Mouse (Mus musculus) G1E (cell line): ENCODE data around the gene Gabrd. TPM values are rescaled to one million over a fixed set of nuclear protein-coding genes. Genes with fewer than 3 reads are reported as not detected.

Experiments used
- ATAC-seq: 2 replicates; pipeline ENCODE4 v1.8.0; 2016; ENCODE audit warnings: mild to moderate bottlenecking; ENCODE audit not compliant: insufficient number of reproducible peaks, poor library complexity, low FRiP score, severe bottlenecking; ENCODE audit errors: extremely low read depth
- DNase-seq: peaks from one replicate; pipeline ENCODE4 v3.0.0; 2012; ENCODE audit warnings: low spot score
- H3K27me3 ChIP-seq: 2 replicates; pipeline ENCODE4 v1.6.1; 2012; ENCODE audit warnings: mild to moderate bottlenecking, low read length, inconsistent platforms; ENCODE audit not compliant: insufficient read depth
- H3K36me3 ChIP-seq: replicated peaks from 2 replicates; pipeline ENCODE3; 2012; ENCODE audit warnings: mild to moderate bottlenecking, inconsistent platforms
- H3K4me1 ChIP-seq: 2 replicates; pipeline ENCODE4 v1.6.1; 2012; ENCODE audit warnings: low read depth, low read length, inconsistent platforms, mixed read lengths; ENCODE audit not compliant: insufficient read depth
- H3K4me3 ChIP-seq: 2 replicates; pipeline ENCODE4 v1.5.1; 2012; ENCODE audit warnings: low read depth, mild to moderate bottlenecking, inconsistent platforms, low read length, moderate library complexity, mixed read lengths
- H3K9me3 ChIP-seq: replicated peaks from 2 replicates; pipeline ENCODE4 v1.6.1; 2012; ENCODE audit warnings: inconsistent platforms
- CTCF ChIP-seq: IDR thresholded peaks from 2 replicates; pipeline ENCODE4 v1.5.1; 2012; ENCODE audit warnings: low read depth, low read length, inconsistent platforms, mixed read lengths
- GATA1 ChIP-seq: IDR thresholded peaks from 2 replicates; pipeline ENCODE4 v1.6.1; 2012; ENCODE audit warnings: borderline replicate concordance, low read length, inconsistent platforms, mixed read lengths
- GATA2 ChIP-seq: IDR thresholded peaks from 2 replicates; pipeline ENCODE4 v1.6.1; 2012; ENCODE audit warnings: low read depth, low read length, inconsistent platforms, borderline replicate concordance
- POLR2AphosphoS5 ChIP-seq: IDR thresholded peaks from 2 replicates; pipeline ENCODE4 v1.6.1; 2012; ENCODE audit warnings: low read depth, low read length, inconsistent platforms; ENCODE audit not compliant: insufficient replicate concordance
- TAL1 ChIP-seq: conservative IDR thresholded peaks from 2 replicates; pipeline ENCODE4 v1.6.1; 2012; ENCODE audit warnings: low read depth, low read length, inconsistent platforms, mixed read lengths
- polyA plus RNA-seq: library from polyadenylated mRNA; stranded (reverse); fragments of >175 nt; gene quantifications from 2 replicates; pipeline ENCODE4 v1.2.3, GENCODE M21; 2012
- total RNA-seq, 2 experiments: library from RNA; stranded (forward) in 1 of 2; stranded (reverse) in 1 of 2; fragments of 200-1000 nt in 1 of 2; fragments of >200 nt in 1 of 2; fragmentation: Nextera tagmentation in 1 of 2; gene quantifications; 2 replicates each; pipeline ENCODE4 v1.2.3; 2014 to 2017

Gene Gabrd
- total and polyA plus RNA-seq, 3 experiments = not detected

- peaks cover 7% of the 10 kb centered on the region for H3K9me3 ChIP-seq
- no peak for TF ChIP-seq GATA1
- TF ChIP-seq TAL1 = no peak
- no peak for TF ChIP-seq GATA2
- no peak for TF ChIP-seq POLR2AphosphoS5
- TF ChIP-seq CTCF = no peak
- peaks cover 8% of the 10 kb centered on the region; the same call in 1 of the 2 replicates for H3K27me3 ChIP-seq
- no peaks in the 10 kb centered on the region for H3K36me3 ChIP-seq
- no peaks in the 10 kb centered on the region for H3K4me1 ChIP-seq
- no peak overlapping the region for H3K4me3 ChIP-seq
- ATAC-seq (no peak), DNase-seq (no peak)
Observed at GRCm38 (mm10) chr4:155362443-155362842, 35.5 kb downstream of the Gabrd start.

GRCm38 (mm10) chr4:155361303-155361791, 36.6 kb downstream of the Gabrd start, which contains the start of gene Prkcz:
TSS of gene Prkcz (minus strand) at chr4:155361361.
- peaks cover 8% of the 10 kb centered on the region; the same call in 1 of the 2 replicates for H3K27me3 ChIP-seq

GRCm38 (mm10) chr4:155360856-155361255, 37.1 kb downstream of the Gabrd start:
- Histone ChIP-seq H3K27me3 (peaks cover 8% of the 10 kb centered on the region; the same call in 1 of the 2 replicates), H3K4me3 (no peak overlapping the region), H3K36me3 (no peaks in the 10 kb centered on the region), H3K4me1 (no peaks in the 10 kb centered on the region), H3K9me3 (peaks cover 7% of the 10 kb centered on the region)
- no peak for TF ChIP-seq POLR2AphosphoS5
- TF ChIP-seq GATA2 = no peak
- TF ChIP-seq CTCF = no peak
- TF ChIP-seq TAL1 = no peak
- TF ChIP-seq GATA1 = no peak
- DNase-seq (no peak), ATAC-seq (no peak)

More at GRCm38 (mm10) chr4:155361303-155361791, 36.6 kb downstream of the Gabrd start, which contains the start of gene Prkcz:
- Histone ChIP-seq H3K4me3 (no peak within 1 kb of the TSS), H3K9me3 (peaks cover 7% of the 10 kb centered on the region), H3K36me3 (no peaks in the 10 kb centered on the region), H3K4me1 (no peaks in the 10 kb centered on the region)
- TF ChIP-seq POLR2AphosphoS5 (no peak), TAL1 (no peak), GATA2 (no peak), GATA1 (no peak), CTCF (no peak)
- DNase-seq = no peak
- ATAC-seq = no peak

GRCm38 (mm10) chr4:155359560-155360464, 38.1 kb downstream of the Gabrd start:
- DNase-seq (no peak), ATAC-seq (no peak)
- peaks cover 8% of the 10 kb centered on the region; the same call in 1 of the 2 replicates for H3K27me3 ChIP-seq
- no peaks in the 10 kb centered on the region for H3K4me1 ChIP-seq
- H3K9me3 ChIP-seq = peaks cover 7% of the 10 kb centered on the region
- TF ChIP-seq TAL1 (no peak), POLR2AphosphoS5 (no peak), GATA1 (no peak), CTCF (no peak), GATA2 (no peak)
- no peak overlapping the region for H3K4me3 ChIP-seq
- H3K36me3 ChIP-seq = no peaks in the 10 kb centered on the region

- ATAC-seq = no peak
- Histone ChIP-seq H3K27me3 (peaks cover 8% of the 10 kb centered on the region; the same call in 1 of the 2 replicates), H3K9me3 (peaks cover 7% of the 10 kb centered on the region), H3K36me3 (no peaks in the 10 kb centered on the region), H3K4me1 (no peaks in the 10 kb centered on the region), H3K4me3 (no peak overlapping the region)
- TF ChIP-seq CTCF (peak; percentile 31), GATA1 (no peak), GATA2 (no peak), TAL1 (no peak), POLR2AphosphoS5 (no peak)
- DNase-seq = peak; percentile 12
Observed at GRCm38 (mm10) chr4:155357601-155358000, 40.3 kb downstream of the Gabrd start.

- Histone ChIP-seq H3K4me3 (no peak overlapping the region), H3K9me3 (peaks cover 6% of the 10 kb centered on the region), H3K36me3 (no peaks in the 10 kb centered on the region), H3K27me3 (peaks cover 4% of the 10 kb centered on the region; the same call in 1 of the 2 replicates), H3K4me1 (no peaks in the 10 kb centered on the region)
- DNase-seq (no peak), ATAC-seq (no peak)
- no peak for TF ChIP-seq TAL1
- no peak for TF ChIP-seq CTCF
- TF ChIP-seq GATA2 = no peak
- TF ChIP-seq GATA1 = no peak
- no peak for TF ChIP-seq POLR2AphosphoS5
Observed at GRCm38 (mm10) chr4:155356354-155356753, 41.6 kb downstream of the Gabrd start.
